Mouse (Mus musculus) hindbrain, embryonic 12.5 days (tissue): ENCODE results near the gene Zfp575. TPM values are rescaled to one million over a fixed set of nuclear protein-coding genes. Genes with fewer than 3 reads are reported as not detected.
A peak's percentile ranks its signal among the peaks of the same experiment; 100 is the strongest.

ENCODE experiments used
- ATAC-seq: fragments of 200-750 bp; cut with Nextera tagmentation; 2 replicates; pipeline ENCODE4 v1.8.0; 2017; ENCODE audit warnings: moderate TSS enrichment; ENCODE audit not compliant: low FRiP score
- H3K27ac ChIP-seq: fragments of 300-500 bp; sonication (generic); 2 replicates; pipeline ENCODE4 v1.5.1; 2016; ENCODE audit warnings: mild to moderate bottlenecking
- H3K27me3 ChIP-seq: fragments of 300-500 bp; sonication (generic); 2 replicates; pipeline ENCODE4 v1.6.1; 2016; ENCODE audit warnings: mild to moderate bottlenecking
- H3K36me3 ChIP-seq: fragments of 300-500 bp; sonication (generic); 2 replicates; pipeline ENCODE4 v1.6.1; 2016; ENCODE audit warnings: mild to moderate bottlenecking
- H3K4me1 ChIP-seq: fragments of 300-500 bp; sonication (generic); 2 replicates; pipeline ENCODE4 v1.6.1; 2016
- H3K4me2 ChIP-seq: fragments of 300-500 bp; sonication (generic); replicated peaks from 2 replicates; pipeline ENCODE4 v1.6.1; 2016; ENCODE audit warnings: mild to moderate bottlenecking
- H3K4me3 ChIP-seq: fragments of 300-500 bp; sonication (generic); 2 replicates; pipeline ENCODE4 v1.5.1; 2016; ENCODE audit warnings: mild to moderate bottlenecking
- H3K9ac ChIP-seq: fragments of 300-500 bp; sonication (generic); 2 replicates; pipeline ENCODE4 v1.6.1; 2016; ENCODE audit warnings: mild to moderate bottlenecking, moderate library complexity
- H3K9me3 ChIP-seq: fragments of 300-500 bp; sonication (generic); replicated peaks from 2 replicates; pipeline ENCODE4 v1.6.1; 2016; ENCODE audit warnings: mild to moderate bottlenecking
- WGBS: fragments of 180-500 bp; shearing (Covaris S2); methylation state at CpG from one replicate; pipeline ENCODE4 v1.1.7; 2016; 5-methylcytosine and 5-hydroxymethylcytosine counted together
- polyA plus RNA-seq: library from polyadenylated mRNA; unstranded; fragments of >200 nt; fragmentation: Nextera tagmentation; extraction: Ambion mirVana; gene quantifications from 2 replicates; pipeline ENCODE4 v1.2.1, GENCODE M21; 2016

Gene Zfp575
- polyA plus RNA-seq, 1 experiment from 2014 or later = 5.1 TPM

- Histone ChIP-seq H3K4me1 (peaks cover 15% of the 10 kb centered on the region), H3K9ac (peak overlapping the region; percentile 77), H3K4me3 (peak overlapping the region; percentile 71), H3K27ac (no peak overlapping the region), H3K27me3 (no peaks in the 10 kb centered on the region), H3K36me3 (peaks cover 36% of the 10 kb centered on the region), H3K4me2 (peak overlapping the region; percentile 59), H3K9me3 (no peaks in the 10 kb centered on the region; the same call in 1 of the 2 replicates)
- WGBS = 34% methylated on average over 13 of the region's 13 CpGs
- peak; percentile 2; the same call in 1 of the 2 replicates for ATAC-seq
Measured at GRCm38 (mm10) chr7:24547534-24548036, 39.9 kb downstream of the Zfp575 start.

- Histone ChIP-seq H3K4me1 (peaks cover 15% of the 10 kb centered on the region), H3K9ac (peak overlapping the region; percentile 77), H3K9me3 (no peaks in the 10 kb centered on the region; the same call in 1 of the 2 replicates), H3K36me3 (peaks cover 28% of the 10 kb centered on the region), H3K4me2 (peak overlapping the region; percentile 59), H3K4me3 (peak overlapping the region; percentile 71), H3K27me3 (no peaks in the 10 kb centered on the region), H3K27ac (peak overlapping the region; percentile 58; the same call in 1 of the 2 replicates)
- 1% methylated on average over 57 of the region's 57 CpGs for WGBS
- ATAC-seq = peak; percentile 98
Measured at GRCm38 (mm10) chr7:24546634-24547389, 40.6 kb downstream of the Zfp575 start.

DNA sequence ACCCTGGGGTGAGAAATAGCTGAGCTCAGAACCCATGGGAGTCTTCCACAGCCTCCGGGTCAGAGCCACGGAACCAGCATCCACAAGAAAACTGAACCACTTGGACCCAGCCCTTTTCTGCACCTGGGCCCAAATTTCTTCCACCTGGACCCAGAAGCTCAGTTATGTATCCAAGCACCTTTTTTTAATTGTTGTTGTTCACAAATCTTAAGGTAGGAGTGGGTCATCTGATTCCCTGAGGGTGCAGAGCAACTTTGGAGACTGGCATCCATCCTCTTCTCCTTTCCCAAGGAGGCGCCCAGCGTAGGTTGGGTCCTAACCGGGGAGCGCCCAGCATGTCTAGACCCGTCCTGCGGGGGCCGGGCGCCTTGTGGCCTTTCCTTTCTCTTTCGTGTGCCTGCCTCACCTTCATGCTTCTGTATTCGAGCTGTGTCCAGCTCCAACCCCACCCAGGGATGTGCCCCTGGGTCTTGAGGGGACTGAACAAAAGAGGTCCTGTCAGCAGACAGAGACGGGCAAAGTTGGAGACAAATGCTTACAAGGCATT is 41.3 kb downstream of the Zfp575 start, which contains the start of the genes Pinlyp and Xrcc1:
Pinlyp (minus strand) TSS at position 51 of the 547 bp plus-strand sequence.
Xrcc1 (plus strand) TSS at position 222 of the 547 bp plus-strand sequence.
- Histone ChIP-seq H3K4me2 (peak within 1 kb of the TSS; percentile 59), H3K36me3 (peaks cover 27% of the 10 kb centered on the region), H3K9ac (peak within 1 kb of the TSS; percentile 77), H3K4me3 (peak within 1 kb of the TSS; percentile 71), H3K9me3 (no peaks in the 10 kb centered on the region; the same call in 1 of the 2 replicates), H3K27me3 (no peaks in the 10 kb centered on the region), H3K27ac (peak within 1 kb of the TSS; percentile 58; the same call in 1 of the 2 replicates), H3K4me1 (peaks cover 15% of the 10 kb centered on the region)
- peak; percentile 7; the same call in 1 of the 2 replicates for ATAC-seq
- 37% methylated on average over 13 of the region's 13 CpGs for WGBS

GRCm38 (mm10) chr7:24544506-24544905 is 42.9 kb downstream of the Zfp575 start:
- Histone ChIP-seq H3K4me3 (no peak overlapping the region), H3K4me1 (peaks cover 15% of the 10 kb centered on the region), H3K9ac (no peak overlapping the region), H3K4me2 (no peak overlapping the region), H3K9me3 (no peaks in the 10 kb centered on the region; the same call in 1 of the 2 replicates), H3K36me3 (peaks cover 12% of the 10 kb centered on the region), H3K27ac (no peak overlapping the region), H3K27me3 (no peaks in the 10 kb centered on the region)
- WGBS = 82% methylated on average over 2 of the region's 2 CpGs
- no peak for ATAC-seq

- peaks cover 7% of the 10 kb centered on the region for H3K4me1 ChIP-seq
- WGBS = 96% methylated on average over 4 of the region's 4 CpGs
- no peak overlapping the region for H3K4me3 ChIP-seq
- H3K9ac ChIP-seq = no peak overlapping the region
- no peak for ATAC-seq
- H3K4me2 ChIP-seq = no peak overlapping the region
- peaks cover 3% of the 10 kb centered on the region; the same call in 1 of the 2 replicates for H3K9me3 ChIP-seq
- H3K27me3 ChIP-seq = no peaks in the 10 kb centered on the region
- H3K27ac ChIP-seq = no peak overlapping the region
- H3K36me3 ChIP-seq = peaks cover 20% of the 10 kb centered on the region
Measured at GRCm38 (mm10) chr7:24539686-24540085, 47.8 kb downstream of the Zfp575 start.

GRCm38 (mm10) chr7:24538701-24539100 is 48.7 kb downstream of the Zfp575 start:
- Histone ChIP-seq H3K27ac (no peak overlapping the region), H3K9me3 (peaks cover 3% of the 10 kb centered on the region; the same call in 1 of the 2 replicates), H3K4me2 (no peak overlapping the region), H3K9ac (no peak overlapping the region), H3K4me3 (no peak overlapping the region), H3K36me3 (peaks cover 30% of the 10 kb centered on the region), H3K4me1 (peaks cover 17% of the 10 kb centered on the region), H3K27me3 (peaks cover 7% of the 10 kb centered on the region)
- 77% methylated on average over 5 of the region's 5 CpGs for WGBS
- ATAC-seq = no peak

- 48% methylated on average over 5 of the region's 5 CpGs for WGBS
- Histone ChIP-seq H3K9ac (no peak overlapping the region), H3K36me3 (peaks cover 35% of the 10 kb centered on the region), H3K27ac (no peak overlapping the region), H3K9me3 (peaks cover 3% of the 10 kb centered on the region; the same call in 1 of the 2 replicates), H3K27me3 (peaks cover 12% of the 10 kb centered on the region), H3K4me1 (peaks cover 22% of the 10 kb centered on the region), H3K4me3 (no peak overlapping the region), H3K4me2 (no peak overlapping the region)
- ATAC-seq = no peak
Measured at GRCm38 (mm10) chr7:24538154-24538553, 49.3 kb downstream of the Zfp575 start.

DNA sequence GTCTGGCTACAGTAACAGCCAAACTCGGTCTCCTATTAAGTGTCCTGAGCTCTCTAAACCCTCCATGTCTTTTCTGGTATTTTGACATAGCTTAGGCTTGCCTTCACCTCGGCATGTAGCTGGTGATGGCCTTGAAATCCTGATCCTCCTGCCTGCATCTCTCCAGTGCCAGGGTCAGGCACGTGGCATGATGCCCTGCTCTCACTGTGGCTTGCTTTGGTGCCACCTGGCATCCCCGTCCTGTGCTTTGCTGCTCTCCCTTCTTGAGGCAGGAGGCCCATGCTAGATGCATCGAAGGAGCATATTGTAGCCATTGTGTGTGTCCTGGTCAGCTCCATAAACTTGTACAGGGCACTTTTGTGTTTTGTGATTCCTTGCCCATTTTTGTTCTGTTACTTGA is 49.9 kb downstream of the Zfp575 start:
- Histone ChIP-seq H3K4me3 (no peak overlapping the region), H3K9ac (0 out of 2 replicates have a peak overlapping the region, but pooled peaks have one; percentile 9), H3K36me3 (peaks cover 38% of the 10 kb centered on the region), H3K4me2 (no peak overlapping the region), H3K27ac (no peak overlapping the region), H3K4me1 (peaks cover 26% of the 10 kb centered on the region), H3K27me3 (peaks cover 15% of the 10 kb centered on the region), H3K9me3 (peaks cover 3% of the 10 kb centered on the region; the same call in 1 of the 2 replicates)
- WGBS = 75% methylated on average over 5 of the region's 5 CpGs
- no peak for ATAC-seq

GRCm38 (mm10) chr7:24537081-24537480 is 50.4 kb downstream of the Zfp575 start:
- Histone ChIP-seq H3K9ac (no peak overlapping the region), H3K27ac (no peak overlapping the region), H3K4me2 (no peak overlapping the region), H3K4me3 (no peak overlapping the region), H3K27me3 (peaks cover 19% of the 10 kb centered on the region), H3K4me1 (peaks cover 31% of the 10 kb centered on the region), H3K36me3 (peaks cover 38% of the 10 kb centered on the region), H3K9me3 (peaks cover 3% of the 10 kb centered on the region; the same call in 1 of the 2 replicates)
- ATAC-seq = no peak
- WGBS = 74% methylated on average over 4 of the region's 4 CpGs

GRCm38 (mm10) chr7:24534301-24534700 is 53.1 kb downstream of the Zfp575 start:
- H3K4me1 ChIP-seq = peaks cover 41% of the 10 kb centered on the region

More at GRCm38 (mm10) chr7:24534301-24534700, 53.1 kb downstream of the Zfp575 start:
- Histone ChIP-seq H3K9ac (no peak overlapping the region), H3K36me3 (peaks cover 38% of the 10 kb centered on the region), H3K9me3 (peaks cover 3% of the 10 kb centered on the region; the same call in 1 of the 2 replicates), H3K4me3 (peak overlapping the region; percentile 9), H3K4me2 (peak overlapping the region; percentile 35), H3K27me3 (peaks cover 19% of the 10 kb centered on the region), H3K27ac (no peak overlapping the region)
- ATAC-seq = no peak
- WGBS = 31% methylated on average over 19 of the region's 19 CpGs
